Mouse (Mus musculus) hindbrain, embryonic 14.5 days (tissue): ENCODE results near the gene Slamf6. TPM values are rescaled to one million over a fixed set of nuclear protein-coding genes. Genes with fewer than 3 reads are reported as not detected.
A peak's percentile ranks its signal among the peaks of the same experiment; 100 is the strongest.

Source experiments
- ATAC-seq: fragments of 200-750 bp; cut with Nextera tagmentation; 2 replicates; pipeline ENCODE4 v1.8.0; 2017; ENCODE audit warnings: moderate number of reproducible peaks, mild to moderate bottlenecking, moderate TSS enrichment, moderate library complexity; ENCODE audit not compliant: low FRiP score
- DNase-seq: peaks from one replicate; pipeline ENCODE4 v3.0.0-alpha.2; 2015; ENCODE audit warnings: low spot score
- H3K27ac ChIP-seq: fragments of 300-500 bp; sonication (generic); 2 replicates; pipeline ENCODE4 v1.5.1; 2014; ENCODE audit warnings: mild to moderate bottlenecking, moderate library complexity
- H3K27me3 ChIP-seq: fragments of 300-500 bp; sonication (generic); 2 replicates; pipeline ENCODE4 v1.6.1; 2014; ENCODE audit warnings: mild to moderate bottlenecking, low read length, mixed read lengths; ENCODE audit not compliant: control insufficient read depth, insufficient read depth
- H3K36me3 ChIP-seq: fragments of 300-500 bp; sonication (generic); replicated peaks from 2 replicates; pipeline ENCODE4 v1.6.1; 2014; ENCODE audit not compliant: control insufficient read depth, insufficient read depth
- H3K4me1 ChIP-seq: fragments of 300-500 bp; sonication (generic); replicated peaks from 2 replicates; pipeline ENCODE4 v1.6.1; 2014; ENCODE audit warnings: antibody characterized with exemption, low read length, mixed read lengths; ENCODE audit not compliant: control insufficient read depth, insufficient read depth
- H3K4me2 ChIP-seq: fragments of 300-500 bp; sonication (generic); replicated peaks from 2 replicates; pipeline ENCODE4 v1.6.1; 2014; ENCODE audit warnings: mild to moderate bottlenecking, moderate library complexity
- H3K4me3 ChIP-seq: fragments of 300-500 bp; sonication (generic); replicated peaks from 2 replicates; pipeline ENCODE4 v1.5.1; 2014; ENCODE audit warnings: mild to moderate bottlenecking, low read length
- H3K9ac ChIP-seq: fragments of 300-500 bp; sonication (generic); 2 replicates; pipeline ENCODE4 v1.6.1; 2014
- H3K9me3 ChIP-seq: fragments of 300-500 bp; sonication (generic); 2 replicates; pipeline ENCODE4 v1.6.1; 2016; ENCODE audit warnings: low read length; ENCODE audit not compliant: control insufficient read depth
- WGBS: fragments of 180-500 bp; shearing (Covaris S2); extraction: QIAGEN DNeasy Blood & Tissue Kit; methylation state at CpG from one replicate; pipeline ENCODE4 v1.1.7; 2014; 5-methylcytosine and 5-hydroxymethylcytosine counted together
- polyA plus RNA-seq: library from polyadenylated mRNA; unstranded; fragments of >200 nt; fragmentation: Nextera tagmentation; extraction: Ambion mirVana; gene quantifications from 2 replicates; pipeline ENCODE4 v1.2.1, GENCODE M21; 2014

Slamf6 gene
- polyA plus RNA-seq, 1 experiment from 2014 or later: 0.33 TPM

GRCm38 (mm10) chr1:171948946-171949508, 31.7 kb downstream of the Slamf6 start:
- H3K9ac ChIP-seq: no peak overlapping the region
- H3K27me3 ChIP-seq: no peaks in the 10 kb centered on the region
- ATAC-seq (no peak), DNase-seq (no peak)
- no peaks in the 10 kb centered on the region for H3K9me3 ChIP-seq
- H3K4me1 ChIP-seq: no peaks in the 10 kb centered on the region
- H3K4me2 ChIP-seq: no peak overlapping the region
- no peak overlapping the region for H3K27ac ChIP-seq
- 62% methylated on average over 6 of the region's 6 CpGs for WGBS
- no peak overlapping the region for H3K4me3 ChIP-seq
- H3K36me3 ChIP-seq: no peaks in the 10 kb centered on the region

GRCm38 (mm10) chr1:171955071-171955470, 37.8 kb downstream of the Slamf6 start:
- Histone ChIP-seq H3K4me3 (no peak overlapping the region), H3K4me2 (no peak overlapping the region), H3K27ac (no peak overlapping the region), H3K27me3 (no peaks in the 10 kb centered on the region), H3K4me1 (no peaks in the 10 kb centered on the region), H3K36me3 (no peaks in the 10 kb centered on the region), H3K9me3 (no peaks in the 10 kb centered on the region), H3K9ac (no peak overlapping the region)
- 79% methylated on average over 6 of the region's 6 CpGs for WGBS
- no peak for ATAC-seq
- DNase-seq: no peak

- Histone ChIP-seq H3K27me3 (no peaks in the 10 kb centered on the region), H3K9me3 (no peaks in the 10 kb centered on the region), H3K9ac (no peak overlapping the region), H3K4me1 (no peaks in the 10 kb centered on the region), H3K36me3 (no peaks in the 10 kb centered on the region), H3K27ac (no peak overlapping the region), H3K4me2 (no peak overlapping the region), H3K4me3 (no peak overlapping the region)
- WGBS: 90% methylated on average over 2 of the region's 2 CpGs
- ATAC-seq (no peak), DNase-seq (no peak)
Measured at GRCm38 (mm10) chr1:171957411-171957810, 40.1 kb downstream of the Slamf6 start.

- Histone ChIP-seq H3K27me3 (no peaks in the 10 kb centered on the region), H3K9ac (no peak overlapping the region), H3K9me3 (no peaks in the 10 kb centered on the region), H3K27ac (no peak overlapping the region), H3K36me3 (no peaks in the 10 kb centered on the region), H3K4me1 (no peaks in the 10 kb centered on the region), H3K4me2 (no peak overlapping the region), H3K4me3 (no peak overlapping the region)
- DNase-seq (no peak), ATAC-seq (no peak)
- 89% methylated on average over 5 of the region's 5 CpGs for WGBS
Measured at GRCm38 (mm10) chr1:171960726-171961125, 43.4 kb downstream of the Slamf6 start.

GRCm38 (mm10) chr1:171961704-171962103, 44.4 kb downstream of the Slamf6 start:
- Histone ChIP-seq H3K27me3 (no peaks in the 10 kb centered on the region), H3K9ac (no peak overlapping the region), H3K27ac (no peak overlapping the region), H3K4me1 (no peaks in the 10 kb centered on the region), H3K4me3 (no peak overlapping the region), H3K9me3 (no peaks in the 10 kb centered on the region), H3K36me3 (no peaks in the 10 kb centered on the region), H3K4me2 (no peak overlapping the region)
- ATAC-seq (no peak), DNase-seq (no peak)
- 91% methylated on average over 6 of the region's 6 CpGs for WGBS

GRCm38 (mm10) chr1:171963613-171964012, 46.3 kb downstream of the Slamf6 start:
- H3K9ac ChIP-seq: no peak overlapping the region
- WGBS: 86% methylated on average over 6 of the region's 6 CpGs
- ATAC-seq: no peak
- no peak overlapping the region for H3K4me2 ChIP-seq
- no peak overlapping the region for H3K4me3 ChIP-seq
- H3K9me3 ChIP-seq: no peaks in the 10 kb centered on the region
- no peaks in the 10 kb centered on the region for H3K27me3 ChIP-seq
- H3K4me1 ChIP-seq: no peaks in the 10 kb centered on the region
- DNase-seq: no peak
- no peak overlapping the region for H3K27ac ChIP-seq
- no peaks in the 10 kb centered on the region for H3K36me3 ChIP-seq

- H3K4me3 ChIP-seq: no peak overlapping the region
- H3K9ac ChIP-seq: no peak overlapping the region
- WGBS: 88% methylated on average over 6 of the region's 6 CpGs
- DNase-seq: no peak
- H3K4me1 ChIP-seq: peaks cover 5% of the 10 kb centered on the region; the same call in 1 of the 2 replicates
- no peak for ATAC-seq
- H3K27me3 ChIP-seq: no peaks in the 10 kb centered on the region
- H3K9me3 ChIP-seq: no peaks in the 10 kb centered on the region
- no peak overlapping the region for H3K4me2 ChIP-seq
- no peak overlapping the region for H3K27ac ChIP-seq
- no peaks in the 10 kb centered on the region for H3K36me3 ChIP-seq
Measured at GRCm38 (mm10) chr1:171966054-171966790, 48.9 kb downstream of the Slamf6 start.

- Histone ChIP-seq H3K27me3 (no peaks in the 10 kb centered on the region), H3K4me3 (no peak overlapping the region), H3K4me2 (no peak overlapping the region), H3K9ac (no peak overlapping the region), H3K36me3 (no peaks in the 10 kb centered on the region), H3K4me1 (peaks cover 7% of the 10 kb centered on the region; the same call in 1 of the 2 replicates), H3K27ac (no peak overlapping the region), H3K9me3 (no peaks in the 10 kb centered on the region)
- ATAC-seq: no peak
- no peak for DNase-seq
- WGBS: 94% methylated on average over 6 of the region's 6 CpGs
Measured at GRCm38 (mm10) chr1:171969221-171969620, 51.9 kb downstream of the Slamf6 start.

- Histone ChIP-seq H3K9me3 (0 out of 2 replicates have a peak, but pooled peaks cover 4% of the 10 kb centered on the region), H3K4me1 (peaks cover 7% of the 10 kb centered on the region; the same call in 1 of the 2 replicates), H3K27ac (peak overlapping the region; percentile 47), H3K27me3 (no peaks in the 10 kb centered on the region), H3K4me2 (no peak overlapping the region), H3K36me3 (no peaks in the 10 kb centered on the region), H3K4me3 (no peak overlapping the region), H3K9ac (no peak overlapping the region)
- 18% methylated on average over 10 of the region's 10 CpGs for WGBS
- peak; percentile 73 for ATAC-seq
- peak; percentile 37 for DNase-seq
Measured at GRCm38 (mm10) chr1:171970854-171971586, 53.7 kb downstream of the Slamf6 start.
